11 mouse cellular contexts compared by ENCODE assay signal in genomic region chr5:113461998-113462625, GRCm38 (mm10). TPM values are rescaled to one million over a fixed set of nuclear protein-coding genes. Genes with fewer than 3 reads are reported as not detected.
A peak's percentile ranks its signal among the peaks of the same experiment; 100 is the strongest.
DNase-seq lines count a peak whose midpoint lies in the region; ATAC-seq and TF ChIP-seq lines count a peak whose summit lies in the region.
"Had no signal": no experiment of that assay in that cellular context is flagged by ENCODE, and none has a peak within 500 bp of the region (broad histone marks: within the 10 kb centered on the region; RNA-seq: fewer than 3 reads in every experiment).

No protein-coding gene starts in this region.

- TF ChIP-seq POLR2A in testis, adult 2 months (IDR thresholded peaks at IDR 0.05; ENCODE audit: control insufficient read depth, low read depth, low read length): no peak

- no peaks in the 10 kb centered on the region for H3K27me3 ChIP-seq in testis, adult 2 months (ENCODE audit: control insufficient read depth, insufficient read depth, low read length)
- H3K27me3 ChIP-seq in hindbrain, embryonic 16.5 days (replicated peaks; ENCODE audit: control insufficient read depth, insufficient read depth, low read length): no peaks in the 10 kb centered on the region; the same call in 1 of the 2 replicates

- peak overlapping the region; percentile 76 for H3K4me3 ChIP-seq in testis, adult 2 months (ENCODE audit: control insufficient read depth, low read depth, low read length)
- H3K4me3 ChIP-seq in hindbrain, embryonic 16.5 days (ENCODE audit: low read length): peak overlapping the region; percentile 11

- H3K27ac ChIP-seq in testis, adult 2 months (ENCODE audit: control insufficient read depth, insufficient read depth, low read depth, low read length): no peak overlapping the region
- H3K27ac ChIP-seq in hindbrain, embryonic 16.5 days (ENCODE audit: low read depth, low read length): peak overlapping the region; percentile 32; the same call in 1 of the 2 replicates

- peak; percentile 13 for ATAC-seq in hindbrain, embryonic 16.5 days

- TF ChIP-seq CTCF in testis, adult 2 months (IDR thresholded peaks at IDR 0.05; ENCODE audit: control insufficient read depth, insufficient read depth, insufficient replicate concordance, low read depth, low read length): no peak

- H3K4me2 ChIP-seq in hindbrain, embryonic 16.5 days (ENCODE audit: low read length): peak overlapping the region; percentile 48

- H3K36me3 ChIP-seq in testis, adult 2 months (ENCODE audit: control insufficient read depth, insufficient read depth, low read length): no peaks in the 10 kb centered on the region
- H3K36me3 ChIP-seq in hindbrain, embryonic 16.5 days (ENCODE audit: control insufficient read depth, insufficient read depth, low read length): no peaks in the 10 kb centered on the region

- peak; percentile 54 for DNase-seq in embryo, embryonic 10.5 days (ENCODE audit: low spot score)
- DNase-seq in embryo, embryonic 9.5 days (ENCODE audit: extremely low spot score): no peak
- DNase-seq in testis, postnatal 14 days (ENCODE audit: low spot score): no peak
- DNase-seq in right cerebral cortex, postnatal 25 days: peak; percentile 13
- no peak for DNase-seq in ovary, adult 18-20 months (ENCODE audit: low spot score)
- no peak for DNase-seq in lung, postnatal 10 days
- DNase-seq: adrenal gland, postnatal 36 days; kidney, adult 8-10 months; lung, adult 2 months had no signal

- WGBS in hindbrain, embryonic 16.5 days: 15% methylated on average over 21 of the region's 21 CpGs

- H3K9ac ChIP-seq in hindbrain, embryonic 16.5 days (ENCODE audit: low read depth, low read length): peak overlapping the region; percentile 25; the same call in 1 of the 2 replicates

- peaks cover 2% of the 10 kb centered on the region; the same call in 1 of the 2 replicates for H3K9me3 ChIP-seq in hindbrain, embryonic 16.5 days (ENCODE audit: control insufficient read depth, low read length)

- H3K4me1 ChIP-seq in testis, adult 2 months (ENCODE audit: control insufficient read depth, insufficient read depth, low read length): peaks cover 16% of the 10 kb centered on the region
- H3K4me1 ChIP-seq in hindbrain, embryonic 16.5 days (ENCODE audit: control insufficient read depth, insufficient read depth, low read depth, low read length): peaks cover 19% of the 10 kb centered on the region

RNA-seq across cellular contexts. Expression of gene Wscd2, which starts 28.0 kb away (rescaled TPM):
- polyA plus RNA-seq in testis, adult 2 months (2012; rRNA removed): 10.3 and 13.6 TPM in 2 replicates
- 13.3 and 14.5 TPM in 2 replicates for polyA plus RNA-seq in hindbrain, embryonic 16.5 days (2015; fragmentation: Nextera tagmentation; extraction: Ambion mirVana)

Comparison
In these comparisons a context has a peak if more than half of its experiments do, and no peak if none do; other contexts are left out.
1. DNase-seq: peak in embryo, embryonic 10.5 days (single experiment) and right cerebral cortex, postnatal 25 days (single experiment); none in embryo, embryonic 9.5 days (single experiment), testis, postnatal 14 days (single experiment), ovary, adult 18-20 months (single experiment) and lung, postnatal 10 days (single experiment).